Mouse (Mus musculus): Measurements from ENCODE around the gene G3bp1. TPM values are rescaled to one million over a fixed set of nuclear protein-coding genes. Genes with fewer than 3 reads are reported as not detected.

G3bp1 gene
- 48.5 and 70.6 TPM in 2 replicates for total RNA-seq (2014; rRNA removed; ENCODE audit: low replicate concordance)
- polyA plus RNA-seq (2015; fragmentation: Nextera tagmentation; extraction: Ambion mirVana): 58.0 and 59.4 TPM in 2 replicates

DNA sequence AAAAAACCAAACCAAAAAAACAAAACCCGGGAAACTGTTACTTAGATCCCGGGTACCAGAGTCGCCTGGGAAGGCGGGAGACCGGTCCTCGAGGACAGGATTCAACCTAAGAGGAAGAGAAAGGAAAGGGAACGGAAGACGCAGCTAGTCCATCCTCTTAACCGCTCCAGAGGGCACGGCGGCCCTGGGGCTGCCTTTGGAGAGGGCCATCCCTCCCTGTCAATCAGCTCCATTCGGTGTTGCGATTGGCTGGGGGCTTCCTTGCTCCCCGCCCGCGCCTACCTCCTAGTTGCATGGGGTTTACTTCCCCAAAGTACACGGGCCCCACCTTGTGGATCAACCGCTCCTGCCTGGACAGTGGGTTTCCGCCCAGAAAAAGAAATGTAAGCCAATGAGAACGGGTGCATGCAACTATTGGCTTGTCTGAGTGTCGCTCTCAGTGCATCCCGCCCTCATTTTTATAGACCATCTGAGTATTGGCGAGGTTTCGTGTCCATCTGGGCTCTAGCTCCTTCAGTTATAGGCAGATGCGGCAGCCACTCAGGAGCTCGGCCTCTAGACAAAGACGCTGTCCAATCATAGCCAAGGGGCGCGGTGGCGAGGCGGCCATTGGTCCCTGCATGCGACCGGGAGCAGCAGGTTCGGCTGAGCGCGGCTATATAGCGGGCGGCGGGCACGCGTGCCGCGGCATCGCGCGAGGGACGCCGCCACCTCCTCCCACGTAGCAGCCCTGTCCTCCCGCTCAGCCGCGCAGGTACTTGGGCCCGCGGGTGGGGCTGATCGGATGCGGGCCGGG is at the start of gene G3bp1:
Gene G3bp1, plus strand, starts transcription at position 638 of the 796 bp plus-strand sequence.
- H3K4me3 ChIP-seq (ENCODE audit: low read depth, low read length): peak within 1 kb of the TSS; percentile 65
- peak within 1 kb of the TSS; percentile 88 for H3K27ac ChIP-seq (ENCODE audit: low read depth)
- H3K27me3 ChIP-seq (ENCODE audit: control insufficient read depth, insufficient read depth, low read length): no peaks in the 10 kb centered on the region
- peak within 1 kb of the TSS; percentile 78 for H3K9ac ChIP-seq (replicated peaks; ENCODE audit: low read depth, low read length)
- DNase-seq (ENCODE audit: low spot score): peak; percentile 100
- H3K9me3 ChIP-seq (replicated peaks; ENCODE audit: control insufficient read depth, low read length): no peaks in the 10 kb centered on the region
- H3K4me1 ChIP-seq (ENCODE audit: control insufficient read depth, insufficient read depth): peaks cover 27% of the 10 kb centered on the region
- 0 out of 2 replicates have a peak, but pooled peaks cover 3% of the 10 kb centered on the region for H3K36me3 ChIP-seq (replicated peaks; ENCODE audit: control insufficient read depth, insufficient read depth, low read length)
- under 1% methylated on average over 56 of the region's 57 CpGs for WGBS
- peak; percentile 94 for ATAC-seq (ENCODE audit: insufficient read depth, low read depth)
- peak; percentile 59 for TF ChIP-seq CTCF (IDR thresholded peaks at IDR 0.05; ENCODE audit: low read depth)
- TF ChIP-seq EP300 (IDR thresholded peaks at IDR 0.05; ENCODE audit: low read depth): peak; percentile 87
- peak within 1 kb of the TSS; percentile 82 for H3K4me2 ChIP-seq (ENCODE audit: low read depth, low read length)

DNA sequence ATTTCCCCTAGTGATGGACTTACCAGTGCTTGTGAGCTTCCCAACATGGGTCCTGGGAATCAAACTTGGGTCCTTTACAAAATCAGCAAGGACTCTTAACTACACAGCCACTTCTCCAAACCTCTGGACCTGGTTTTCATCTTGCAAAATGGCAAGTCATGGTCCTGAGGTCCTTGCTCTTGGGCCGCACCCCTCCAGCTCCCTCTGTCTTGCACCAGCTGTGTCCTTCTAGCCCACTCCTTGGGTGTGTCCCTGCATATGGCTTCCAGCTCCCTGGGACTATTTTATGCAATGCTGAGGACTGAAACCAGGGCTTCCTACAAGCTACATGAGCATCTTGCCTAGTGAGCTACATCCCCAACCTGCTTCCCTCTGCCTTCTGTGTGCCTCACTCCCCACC is 46.5 kb upstream of the G3bp1 start, which contains the start of gene Sparc:
Gene Sparc, minus strand, starts transcription at position 206 of the 400 bp plus-strand sequence.
- TF ChIP-seq CTCF (IDR thresholded peaks at IDR 0.05; ENCODE audit: low read depth) (no peak), EP300 (IDR thresholded peaks at IDR 0.05; ENCODE audit: low read depth) (no peak)
- peaks cover 19% of the 10 kb centered on the region for H3K4me1 ChIP-seq (ENCODE audit: control insufficient read depth, insufficient read depth)
- H3K36me3 ChIP-seq (replicated peaks; ENCODE audit: control insufficient read depth, insufficient read depth, low read length): no peaks in the 10 kb centered on the region
- H3K9me3 ChIP-seq (replicated peaks; ENCODE audit: control insufficient read depth, low read length): no peaks in the 10 kb centered on the region
- DNase-seq (ENCODE audit: low spot score) (no peak), ATAC-seq (ENCODE audit: insufficient read depth, low read depth) (no peak)
- H3K4me3 ChIP-seq (ENCODE audit: low read depth, low read length): no peak within 1 kb of the TSS
- H3K9ac ChIP-seq (replicated peaks; ENCODE audit: low read depth, low read length): no peak within 1 kb of the TSS
- no peak within 1 kb of the TSS for H3K4me2 ChIP-seq (ENCODE audit: low read depth, low read length)
- 100% methylated on average over 1 of the region's 1 CpGs for WGBS
- no peaks in the 10 kb centered on the region for H3K27me3 ChIP-seq (ENCODE audit: control insufficient read depth, insufficient read depth, low read length)
- H3K27ac ChIP-seq (ENCODE audit: low read depth): peak within 1 kb of the TSS; percentile 51

DNA sequence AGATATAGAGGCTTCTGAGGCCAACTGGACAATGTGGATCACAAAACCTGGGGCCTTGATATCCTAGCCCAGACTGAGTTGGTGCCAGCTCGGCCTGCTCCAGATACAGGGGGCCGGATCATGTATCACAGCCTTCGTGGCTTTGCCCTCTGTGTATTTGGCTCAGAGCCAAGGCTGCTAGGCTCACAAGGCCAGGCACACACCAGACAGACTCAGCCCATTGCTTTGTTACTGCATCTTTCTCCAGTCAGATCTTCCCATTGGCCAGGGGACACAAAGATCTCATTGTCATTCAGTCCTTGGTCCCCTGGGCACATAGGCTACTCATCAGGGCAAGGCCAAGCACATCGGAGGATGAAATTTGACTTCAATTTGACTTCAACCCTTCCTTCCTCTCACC is 45.7 kb upstream of the G3bp1 start:
- 18% methylated on average over 4 of the region's 4 CpGs for WGBS
- ATAC-seq (ENCODE audit: insufficient read depth, low read depth) (0 out of 2 replicates have a peak, but pooled peaks have one; percentile 15), DNase-seq (ENCODE audit: low spot score) (no peak)
- H3K9me3 ChIP-seq (replicated peaks; ENCODE audit: control insufficient read depth, low read length): no peaks in the 10 kb centered on the region
- no peak overlapping the region for H3K4me2 ChIP-seq (ENCODE audit: low read depth, low read length)
- TF ChIP-seq EP300 (IDR thresholded peaks at IDR 0.05; ENCODE audit: low read depth) (no peak), CTCF (IDR thresholded peaks at IDR 0.05; ENCODE audit: low read depth) (no peak)
- peak overlapping the region; percentile 51 for H3K27ac ChIP-seq (ENCODE audit: low read depth)
- no peaks in the 10 kb centered on the region for H3K27me3 ChIP-seq (ENCODE audit: control insufficient read depth, insufficient read depth, low read length)
- peaks cover 25% of the 10 kb centered on the region for H3K4me1 ChIP-seq (ENCODE audit: control insufficient read depth, insufficient read depth)
- H3K36me3 ChIP-seq (replicated peaks; ENCODE audit: control insufficient read depth, insufficient read depth, low read length): no peaks in the 10 kb centered on the region
- no peak overlapping the region for H3K4me3 ChIP-seq (ENCODE audit: low read depth, low read length)
- no peak overlapping the region for H3K9ac ChIP-seq (replicated peaks; ENCODE audit: low read depth, low read length)

DNA sequence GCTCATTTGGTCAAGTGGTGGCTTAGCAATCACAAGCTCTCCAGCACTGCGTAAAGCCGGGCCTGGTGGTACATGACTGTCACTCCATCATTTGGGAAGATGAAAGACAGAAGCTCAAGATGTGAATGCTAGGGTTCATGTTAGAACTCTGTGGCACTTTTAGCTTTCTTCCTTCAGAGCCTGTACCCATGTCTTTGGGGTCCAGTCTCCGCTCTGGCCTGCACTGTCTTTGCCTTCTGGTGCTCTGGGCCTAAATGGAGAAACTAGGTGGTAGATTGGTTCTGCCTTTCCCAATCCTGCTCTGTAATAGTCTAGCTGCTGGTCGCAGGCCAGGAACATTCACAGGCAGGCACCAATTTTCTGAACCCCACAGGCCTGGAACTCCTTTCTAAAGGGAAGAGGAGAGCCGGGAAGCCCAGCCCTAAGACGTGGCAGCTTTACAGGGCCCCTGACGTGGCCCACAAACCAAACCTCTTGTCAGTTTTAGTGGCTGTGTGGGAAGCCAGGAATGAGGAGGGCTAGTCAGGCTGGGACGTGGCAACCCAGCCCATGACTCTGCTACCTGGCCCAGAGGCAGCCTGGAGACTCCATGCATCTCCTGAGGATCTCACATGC is 44.6 kb upstream of the G3bp1 start:
- DNase-seq (ENCODE audit: low spot score) (no peak), ATAC-seq (ENCODE audit: insufficient read depth, low read depth) (no peak)
- Histone ChIP-seq H3K27ac (ENCODE audit: low read depth) (no peak overlapping the region), H3K4me1 (ENCODE audit: control insufficient read depth, insufficient read depth) (peaks cover 27% of the 10 kb centered on the region), H3K9ac (replicated peaks; ENCODE audit: low read depth, low read length) (no peak overlapping the region), H3K9me3 (replicated peaks; ENCODE audit: control insufficient read depth, low read length) (no peaks in the 10 kb centered on the region), H3K4me3 (ENCODE audit: low read depth, low read length) (no peak overlapping the region), H3K27me3 (ENCODE audit: control insufficient read depth, insufficient read depth, low read length) (no peaks in the 10 kb centered on the region), H3K36me3 (replicated peaks; ENCODE audit: control insufficient read depth, insufficient read depth, low read length) (no peaks in the 10 kb centered on the region), H3K4me2 (ENCODE audit: low read depth, low read length) (no peak overlapping the region)
- TF ChIP-seq EP300 (IDR thresholded peaks at IDR 0.05; ENCODE audit: low read depth) (no peak), CTCF (IDR thresholded peaks at IDR 0.05; ENCODE audit: low read depth) (no peak)
- WGBS: 79% methylated on average over 8 of the region's 8 CpGs

DNA sequence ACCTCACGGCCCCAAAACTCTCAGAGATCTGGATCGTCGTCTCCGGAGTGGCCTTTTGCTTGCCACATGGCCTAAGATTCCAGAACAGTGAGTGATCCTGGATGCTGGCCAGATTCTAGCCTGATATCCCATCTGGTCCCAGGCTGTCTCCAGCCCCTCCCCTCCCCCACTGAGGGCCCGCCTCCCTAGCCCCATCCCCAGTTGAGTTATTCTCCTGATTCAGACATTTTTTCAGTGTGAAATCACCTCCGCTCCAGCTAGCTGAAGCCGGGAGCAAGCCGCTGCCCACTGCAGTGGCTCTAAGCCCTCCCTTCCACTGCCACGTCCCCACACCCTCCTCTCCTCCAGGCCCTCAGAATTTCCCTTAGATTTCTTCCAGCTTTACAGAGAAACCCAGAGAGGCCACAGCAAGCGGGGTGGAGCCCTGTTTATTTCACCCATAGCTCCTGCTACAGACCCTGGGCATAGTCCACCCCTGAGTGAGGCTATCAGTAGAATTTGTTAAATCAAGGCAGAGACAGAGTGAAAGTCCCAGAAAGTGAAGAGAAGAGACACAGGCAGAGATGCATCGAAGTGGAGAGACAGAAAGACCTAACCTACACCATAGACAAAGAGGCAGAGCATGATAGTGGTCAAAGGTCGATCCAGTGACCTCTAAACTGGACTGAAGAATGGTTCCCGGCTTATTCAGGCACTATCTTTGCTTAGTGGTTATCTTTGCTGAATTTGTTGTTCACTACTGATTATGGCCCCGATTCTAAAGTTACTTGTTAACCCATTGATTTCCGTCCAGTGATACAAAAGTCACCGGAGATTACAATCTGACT is 41.1 kb upstream of the G3bp1 start:
- Histone ChIP-seq H3K27ac (ENCODE audit: low read depth) (peak overlapping the region; percentile 87), H3K4me1 (ENCODE audit: control insufficient read depth, insufficient read depth) (peaks cover 29% of the 10 kb centered on the region), H3K9ac (replicated peaks; ENCODE audit: low read depth, low read length) (no peak overlapping the region), H3K9me3 (replicated peaks; ENCODE audit: control insufficient read depth, low read length) (no peaks in the 10 kb centered on the region), H3K27me3 (ENCODE audit: control insufficient read depth, insufficient read depth, low read length) (no peaks in the 10 kb centered on the region), H3K4me2 (ENCODE audit: low read depth, low read length) (no peak overlapping the region), H3K36me3 (replicated peaks; ENCODE audit: control insufficient read depth, insufficient read depth, low read length) (no peaks in the 10 kb centered on the region), H3K4me3 (ENCODE audit: low read depth, low read length) (no peak overlapping the region)
- peak; percentile 87 for DNase-seq (ENCODE audit: low spot score)
- ATAC-seq (ENCODE audit: insufficient read depth, low read depth): peak; percentile 81
- TF ChIP-seq EP300 (IDR thresholded peaks at IDR 0.05; ENCODE audit: low read depth) (0 out of 2 replicates have a peak, but pooled peaks have one; percentile 14), CTCF (IDR thresholded peaks at IDR 0.05; ENCODE audit: low read depth) (no peak)
- WGBS: 22% methylated on average over 16 of the region's 16 CpGs
